Mouse (Mus musculus): Measurements from ENCODE around the gene D10Jhu81e. TPM values are rescaled to one million over a fixed set of nuclear protein-coding genes. Genes with fewer than 3 reads are reported as not detected.

D10Jhu81e gene
- polyA plus RNA-seq, 1 experiment from 2014 or later = 20.8 TPM

DNA sequence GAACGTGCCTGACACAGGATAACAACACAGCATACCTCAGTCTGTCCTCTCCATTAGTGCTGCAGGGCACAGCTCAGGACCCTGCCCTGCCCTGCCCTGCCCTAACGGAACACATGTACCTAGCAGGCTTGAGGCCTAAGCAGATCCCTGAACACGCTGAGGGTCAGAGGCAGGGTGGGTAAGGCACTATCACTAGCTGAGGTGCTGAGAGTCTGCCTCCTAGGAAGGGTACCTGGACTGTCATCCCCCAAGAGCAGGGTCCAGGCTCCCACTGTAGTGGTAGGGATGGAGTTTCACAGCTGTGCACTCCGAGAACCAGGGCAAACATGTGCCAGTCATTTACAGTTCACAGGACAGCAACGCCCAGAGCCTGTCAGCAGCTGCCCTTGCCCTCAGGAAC, 4.9 kb upstream of the D10Jhu81e start:
- Histone ChIP-seq H3K27ac (ENCODE audit: low read depth) (no peak overlapping the region), H3K4me2 (ENCODE audit: low read depth, low read length) (no peak overlapping the region), H3K36me3 (replicated peaks; ENCODE audit: insufficient read depth, low read length) (peaks cover 73% of the 10 kb centered on the region), H3K27me3 (ENCODE audit: insufficient read depth, low read length) (no peaks in the 10 kb centered on the region), H3K4me1 (ENCODE audit: insufficient read depth) (peaks cover 14% of the 10 kb centered on the region), H3K4me3 (ENCODE audit: low read depth, low read length) (no peak overlapping the region), H3K9me3 (ENCODE audit: low read length) (no peaks in the 10 kb centered on the region), H3K9ac (replicated peaks) (no peak overlapping the region)
- no peak for DNase-seq
- ATAC-seq = no peak
- no peak for TF ChIP-seq CTCF (IDR thresholded peaks at IDR 0.05; ENCODE audit: low read depth)
- TF ChIP-seq EP300 (IDR thresholded peaks at IDR 0.05; ENCODE audit: low read depth) = no peak
- WGBS (ENCODE audit: insufficient replicate concordance) = 86% methylated on average over 5 of the region's 5 CpGs

DNA sequence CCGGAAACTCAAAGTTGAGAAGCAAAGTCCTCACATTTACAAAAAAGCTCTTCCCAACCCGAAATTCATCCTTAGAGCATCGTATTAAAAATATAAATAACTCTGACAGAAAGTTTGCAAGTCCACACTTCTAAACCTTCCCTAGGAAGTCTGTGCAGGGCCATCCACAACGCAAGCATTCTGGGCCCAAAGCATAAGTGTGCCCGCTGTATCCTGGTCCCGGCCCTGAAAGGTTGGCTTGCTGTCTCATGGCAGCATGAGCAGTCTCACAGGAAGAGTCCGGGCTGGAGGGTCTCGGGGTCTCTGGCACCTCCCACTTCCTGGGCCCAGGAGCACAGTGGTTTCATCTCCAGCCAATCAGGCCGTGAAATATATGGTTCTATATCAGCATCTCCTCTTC, 2.0 kb upstream of the D10Jhu81e start:
- WGBS (ENCODE audit: insufficient replicate concordance) = 84% methylated on average over 9 of the region's 9 CpGs
- H3K36me3 ChIP-seq (replicated peaks; ENCODE audit: insufficient read depth, low read length) = peaks cover 56% of the 10 kb centered on the region
- no peak overlapping the region for H3K9ac ChIP-seq (replicated peaks)
- H3K4me2 ChIP-seq (ENCODE audit: low read depth, low read length) = no peak overlapping the region
- ATAC-seq (no peak), DNase-seq (no peak)
- no peak overlapping the region for H3K4me3 ChIP-seq (ENCODE audit: low read depth, low read length)
- TF ChIP-seq CTCF (IDR thresholded peaks at IDR 0.05; ENCODE audit: low read depth) (no peak), EP300 (IDR thresholded peaks at IDR 0.05; ENCODE audit: low read depth) (no peak)
- H3K4me1 ChIP-seq (ENCODE audit: insufficient read depth) = peaks cover 22% of the 10 kb centered on the region
- no peak overlapping the region for H3K27ac ChIP-seq (ENCODE audit: low read depth)
- no peaks in the 10 kb centered on the region for H3K27me3 ChIP-seq (ENCODE audit: insufficient read depth, low read length)
- H3K9me3 ChIP-seq (ENCODE audit: low read length) = no peaks in the 10 kb centered on the region

DNA sequence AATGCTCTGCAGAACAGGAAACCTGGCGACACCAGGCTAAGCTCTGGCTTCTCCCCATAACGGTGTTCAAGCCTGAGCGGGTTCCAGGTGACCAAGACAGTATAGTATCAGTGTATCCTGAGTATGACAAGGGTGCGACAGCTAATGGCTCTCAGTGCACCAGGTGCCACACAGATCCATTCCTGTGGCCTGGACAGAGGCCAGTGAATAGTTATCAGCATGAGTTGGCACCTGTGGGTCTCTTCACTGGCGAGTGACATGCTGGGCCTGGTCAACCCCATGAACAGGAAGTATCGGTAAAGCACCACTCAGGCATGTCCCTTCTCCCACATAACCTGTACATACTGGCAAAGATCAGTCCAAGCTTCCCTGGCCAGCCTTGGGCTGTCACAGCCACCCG, 1.5 kb upstream of the D10Jhu81e start:
- no peak for DNase-seq
- no peak for ATAC-seq
- Histone ChIP-seq H3K9ac (replicated peaks) (no peak overlapping the region), H3K4me3 (ENCODE audit: low read depth, low read length) (no peak overlapping the region), H3K27me3 (ENCODE audit: insufficient read depth, low read length) (no peaks in the 10 kb centered on the region), H3K36me3 (replicated peaks; ENCODE audit: insufficient read depth, low read length) (peaks cover 54% of the 10 kb centered on the region), H3K9me3 (ENCODE audit: low read length) (no peaks in the 10 kb centered on the region), H3K27ac (ENCODE audit: low read depth) (0 out of 2 replicates have a peak overlapping the region, but pooled peaks have one; percentile 12), H3K4me2 (ENCODE audit: low read depth, low read length) (no peak overlapping the region), H3K4me1 (ENCODE audit: insufficient read depth) (peaks cover 22% of the 10 kb centered on the region)
- WGBS (ENCODE audit: insufficient replicate concordance) = 84% methylated on average over 7 of the region's 7 CpGs
- TF ChIP-seq EP300 (IDR thresholded peaks at IDR 0.05; ENCODE audit: low read depth) (no peak), CTCF (IDR thresholded peaks at IDR 0.05; ENCODE audit: low read depth) (no peak)

DNA sequence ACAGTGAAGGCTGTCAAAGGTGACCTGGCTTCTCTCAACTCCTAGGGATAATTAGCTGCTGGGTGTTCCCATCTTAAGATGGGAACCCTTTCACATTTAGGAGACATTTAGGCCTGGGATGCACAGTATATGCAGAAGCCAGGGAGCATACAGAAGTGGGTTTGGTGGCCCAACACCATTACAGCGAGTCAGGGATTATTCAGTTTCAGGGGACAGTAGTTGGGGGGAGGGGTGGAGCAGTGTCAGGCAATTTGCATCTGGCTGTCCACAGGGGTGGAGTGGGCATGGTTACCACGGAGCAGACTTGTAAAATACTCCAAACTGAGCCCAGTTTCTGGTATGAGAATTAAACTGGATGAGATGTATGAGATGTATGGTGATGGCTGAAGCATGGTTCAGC, 863 bp upstream of the D10Jhu81e start:
- no peak overlapping the region; the same call in 1 of the 2 replicates for H3K9ac ChIP-seq (replicated peaks)
- H3K27ac ChIP-seq (ENCODE audit: low read depth) = peak overlapping the region; percentile 58
- ATAC-seq (no peak), DNase-seq (no peak)
- no peaks in the 10 kb centered on the region for H3K27me3 ChIP-seq (ENCODE audit: insufficient read depth, low read length)
- TF ChIP-seq CTCF (IDR thresholded peaks at IDR 0.05; ENCODE audit: low read depth) = no peak
- no peak for TF ChIP-seq EP300 (IDR thresholded peaks at IDR 0.05; ENCODE audit: low read depth)
- H3K4me3 ChIP-seq (ENCODE audit: low read depth, low read length) = peak overlapping the region; percentile 79; the same call in 1 of the 2 replicates
- peaks cover 22% of the 10 kb centered on the region for H3K4me1 ChIP-seq (ENCODE audit: insufficient read depth)
- 48% methylated on average over 2 of the region's 2 CpGs for WGBS (ENCODE audit: insufficient replicate concordance)
- peak overlapping the region; percentile 92 for H3K4me2 ChIP-seq (ENCODE audit: low read depth, low read length)
- H3K36me3 ChIP-seq (replicated peaks; ENCODE audit: insufficient read depth, low read length) = peaks cover 48% of the 10 kb centered on the region
- H3K9me3 ChIP-seq (ENCODE audit: low read length) = no peaks in the 10 kb centered on the region

DNA sequence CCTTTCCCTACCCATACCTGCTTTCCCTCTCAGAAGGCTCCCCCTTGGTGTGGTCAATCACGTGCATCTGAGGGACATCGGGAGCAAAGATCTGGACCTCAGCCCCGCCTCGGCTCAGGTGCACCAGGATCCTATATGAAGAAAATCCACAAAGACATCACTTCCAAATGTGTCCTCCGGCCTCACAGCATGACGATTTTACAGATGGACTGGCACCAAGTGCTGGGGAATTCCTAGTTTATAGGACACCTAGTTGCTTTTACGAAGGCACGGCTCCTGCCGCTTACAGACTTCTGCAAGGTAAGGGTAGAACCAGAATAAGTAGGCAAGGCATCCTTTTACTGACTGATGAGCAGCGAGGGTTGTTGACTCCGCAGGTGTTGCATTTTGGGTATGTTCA, 790 bp downstream of the D10Jhu81e start:
- H3K9ac ChIP-seq (replicated peaks) = peak overlapping the region; percentile 82
- no peak for TF ChIP-seq CTCF (IDR thresholded peaks at IDR 0.05; ENCODE audit: low read depth)
- no peak for TF ChIP-seq EP300 (IDR thresholded peaks at IDR 0.05; ENCODE audit: low read depth)
- H3K9me3 ChIP-seq (ENCODE audit: low read length) = no peaks in the 10 kb centered on the region
- H3K4me3 ChIP-seq (ENCODE audit: low read depth, low read length) = peak overlapping the region; percentile 79
- peak overlapping the region; percentile 92 for H3K4me2 ChIP-seq (ENCODE audit: low read depth, low read length)
- H3K27me3 ChIP-seq (ENCODE audit: insufficient read depth, low read length) = no peaks in the 10 kb centered on the region
- peak overlapping the region; percentile 77 for H3K27ac ChIP-seq (ENCODE audit: low read depth)
- H3K36me3 ChIP-seq (replicated peaks; ENCODE audit: insufficient read depth, low read length) = peaks cover 46% of the 10 kb centered on the region
- H3K4me1 ChIP-seq (ENCODE audit: insufficient read depth) = peaks cover 22% of the 10 kb centered on the region
- DNase-seq (no peak), ATAC-seq (no peak)
- 72% methylated on average over 11 of the region's 11 CpGs for WGBS (ENCODE audit: insufficient replicate concordance)

DNA sequence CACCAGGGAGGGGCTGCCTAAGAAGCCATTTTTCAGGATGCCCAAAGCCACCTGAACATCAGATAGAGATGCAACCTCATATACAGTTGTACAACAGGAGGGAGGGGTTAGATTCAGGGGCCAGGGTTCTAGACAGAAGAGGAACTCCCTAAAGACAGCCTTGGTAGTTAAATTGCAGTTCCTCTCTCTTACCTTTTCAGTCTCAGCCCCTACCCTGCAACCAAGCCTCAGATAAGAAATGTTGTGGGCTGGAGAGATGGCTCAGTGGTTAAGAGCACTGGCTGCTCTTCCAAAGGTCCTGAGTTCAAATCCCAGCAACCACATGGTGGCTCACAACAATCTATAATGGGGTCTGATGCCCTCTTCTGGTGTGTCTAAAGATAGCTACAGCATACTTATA, 1.8 kb downstream of the D10Jhu81e start:
- peaks cover 43% of the 10 kb centered on the region for H3K36me3 ChIP-seq (replicated peaks; ENCODE audit: insufficient read depth, low read length)
- no peak for ATAC-seq
- no peak overlapping the region for H3K27ac ChIP-seq (ENCODE audit: low read depth)
- H3K4me2 ChIP-seq (ENCODE audit: low read depth, low read length) = no peak overlapping the region
- TF ChIP-seq EP300 (IDR thresholded peaks at IDR 0.05; ENCODE audit: low read depth) (no peak), CTCF (IDR thresholded peaks at IDR 0.05; ENCODE audit: low read depth) (no peak)
- DNase-seq = no peak
- no peak overlapping the region for H3K9ac ChIP-seq (replicated peaks)
- H3K4me1 ChIP-seq (ENCODE audit: insufficient read depth) = peaks cover 22% of the 10 kb centered on the region
- no peaks in the 10 kb centered on the region for H3K27me3 ChIP-seq (ENCODE audit: insufficient read depth, low read length)
- H3K4me3 ChIP-seq (ENCODE audit: low read depth, low read length) = no peak overlapping the region
- no peaks in the 10 kb centered on the region for H3K9me3 ChIP-seq (ENCODE audit: low read length)

DNA sequence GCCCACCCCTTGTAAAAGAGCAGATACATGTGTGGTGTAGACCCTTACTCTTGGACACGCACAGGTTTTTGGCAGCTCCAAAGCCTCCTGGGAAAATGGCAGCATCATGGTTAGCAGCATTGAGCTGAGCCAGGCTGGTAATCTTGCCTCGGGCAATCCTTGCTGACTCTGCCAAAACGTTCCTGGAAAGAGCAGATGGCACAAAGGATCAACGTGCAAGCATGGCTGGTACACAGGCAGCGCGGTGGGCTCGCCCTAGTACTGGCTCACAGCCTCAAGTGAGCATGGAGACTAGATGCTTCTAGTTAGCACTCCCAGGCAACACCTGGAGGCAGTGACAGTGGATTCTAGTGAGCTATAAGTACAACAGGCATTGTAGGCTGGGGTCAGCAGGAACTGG, 2.2 kb downstream of the D10Jhu81e start:
- Histone ChIP-seq H3K4me3 (ENCODE audit: low read depth, low read length) (no peak overlapping the region), H3K9ac (replicated peaks) (no peak overlapping the region), H3K27me3 (ENCODE audit: insufficient read depth, low read length) (no peaks in the 10 kb centered on the region), H3K9me3 (ENCODE audit: low read length) (no peaks in the 10 kb centered on the region), H3K4me1 (ENCODE audit: insufficient read depth) (peaks cover 22% of the 10 kb centered on the region), H3K4me2 (ENCODE audit: low read depth, low read length) (no peak overlapping the region), H3K36me3 (replicated peaks; ENCODE audit: insufficient read depth, low read length) (peaks cover 44% of the 10 kb centered on the region), H3K27ac (ENCODE audit: low read depth) (no peak overlapping the region)
- DNase-seq = no peak
- 85% methylated on average over 7 of the region's 7 CpGs for WGBS (ENCODE audit: insufficient replicate concordance)
- TF ChIP-seq CTCF (IDR thresholded peaks at IDR 0.05; ENCODE audit: low read depth) (no peak), EP300 (IDR thresholded peaks at IDR 0.05; ENCODE audit: low read depth) (no peak)
- ATAC-seq = no peak
